In genomic region chr17:57337996-57338395, GRCm38 (mm10) we compare ENCODE assay signal across 19 mouse cellular contexts. TPM values are rescaled to one million over a fixed set of nuclear protein-coding genes. Genes with fewer than 3 reads are reported as not detected.
DNase-seq lines count a peak whose midpoint lies in the region; ATAC-seq and TF ChIP-seq lines count a peak whose summit lies in the region.
"Had no signal": no experiment of that assay in that cellular context is flagged by ENCODE, and none has a peak within 500 bp of the region (broad histone marks: within the 10 kb centered on the region; RNA-seq: fewer than 3 reads in every experiment).

No protein-coding gene starts in this region.

- no peaks in the 10 kb centered on the region for H3K27me3 ChIP-seq in lung, embryonic 14.5 days (ENCODE audit: insufficient read depth, low read length)
- H3K27me3 ChIP-seq: forebrain, embryonic 13.5 days had no signal

- no peak overlapping the region for H3K4me3 ChIP-seq in lung, embryonic 14.5 days (ENCODE audit: low read depth, low read length)
- no peak overlapping the region for H3K4me3 ChIP-seq in lung, adult 2 months (replicated peaks; ENCODE audit: extremely low read depth, low read depth, low read length)
- no peak overlapping the region for H3K4me3 ChIP-seq in gastrocnemius, adult 2 months
- H3K4me3 ChIP-seq: forebrain, embryonic 13.5 days; heart, adult 2 months had no signal

- ATAC-seq in lung, embryonic 14.5 days (ENCODE audit: insufficient read depth): no peak
- ATAC-seq in CD4-positive, CD25-positive, alpha-beta regulatory T cell, adult 4 months: peak; percentile 33
- peak; percentile 20 to 23; a peak in 1 of 4 replicates for ATAC-seq in hematopoietic stem cell, adult 5-6 weeks (replicated peaks in 1 of 2; ENCODE audit: insufficient read depth in 1 of 2, low FRiP score in 2 of 2, low TSS enrichment in 1 of 2, low read depth in 1 of 2, poor library complexity in 2 of 2, severe bottlenecking in 2 of 2)
- ATAC-seq: forebrain, embryonic 13.5 days; midbrain, embryonic 16.5 days had no signal

- TF ChIP-seq CTCF in lung, embryonic 14.5 days (IDR thresholded peaks at IDR 0.05; ENCODE audit: low read depth): no peak
- TF ChIP-seq CTCF in lung, adult 2 months (IDR thresholded peaks at IDR 0.05; ENCODE audit: insufficient read depth, low read length): no peak
- TF ChIP-seq CTCF in gastrocnemius, adult 2 months (IDR thresholded peaks at IDR 0.05): no peak

- H3K4me1 ChIP-seq in lung, embryonic 14.5 days (ENCODE audit: insufficient read depth): no peaks in the 10 kb centered on the region
- no peaks in the 10 kb centered on the region for H3K4me1 ChIP-seq in lung, adult 2 months (ENCODE audit: control insufficient read depth, insufficient read depth, low read length)
- H3K4me1 ChIP-seq: forebrain, embryonic 13.5 days had no signal

- H3K4me2 ChIP-seq in lung, embryonic 14.5 days: no peak overlapping the region
- H3K4me2 ChIP-seq: forebrain, embryonic 13.5 days; liver, embryonic 11.5 days had no signal

- intact Hi-C loops in gastrocnemius, adult 2 months (cut with DNase I): no loop called here
- intact Hi-C loops in left cerebral cortex, postnatal 36 days (cut with DNase I): loop anchor here (10.0 kb wide), 1 partner anchor 533 kb away; no protein-coding TSS in a partner anchor

- H3K27ac ChIP-seq in lung, embryonic 14.5 days (ENCODE audit: low read depth): no peak overlapping the region
- H3K27ac ChIP-seq in gastrocnemius, adult 2 months: no peak overlapping the region
- H3K27ac ChIP-seq: forebrain, embryonic 13.5 days; heart, adult 2 months had no signal

- H3K9me3 ChIP-seq in lung, embryonic 14.5 days (ENCODE audit: low read depth, low read length): no peaks in the 10 kb centered on the region
- H3K9me3 ChIP-seq: forebrain, embryonic 13.5 days had no signal

- no peaks in the 10 kb centered on the region for H3K36me3 ChIP-seq in lung, embryonic 14.5 days (ENCODE audit: insufficient read depth)
- H3K36me3 ChIP-seq: G1E had no signal

- peak; percentile 6 for DNase-seq in lung, embryonic 14.5 days
- DNase-seq in lung, adult 2 months: no peak
- peak; percentile 41 for DNase-seq in naive thymus-derived CD4-positive, alpha-beta T cell, adult 2 months (ENCODE audit: low read depth)
- DNase-seq in gastrocnemius, adult 2 months: no peak
- no peak for DNase-seq in left cerebral cortex, postnatal 36 days (ENCODE audit: low spot score in 2 of 2)
- no peak for DNase-seq in urinary bladder, postnatal 10 days (ENCODE audit: low spot score)
- DNase-seq: cerebellum, postnatal 10 days; gastrocnemius, postnatal 10 days; heart, adult 2 months; kidney, adult 18-20 months; right cerebral cortex, postnatal 25 days; thymus, postnatal 14 days had no signal

- no peak overlapping the region for H3K9ac ChIP-seq in lung, embryonic 14.5 days
- H3K9ac ChIP-seq: forebrain, embryonic 13.5 days had no signal

- 83% methylated on average over 10 of the region's 10 CpGs for WGBS in lung, embryonic 14.5 days
- WGBS in lung, adult 2 months: 72% methylated on average over 10 of the region's 10 CpGs

- no peak for TF ChIP-seq POLR2A in lung, adult 2 months (IDR thresholded peaks at IDR 0.05; ENCODE audit: borderline replicate concordance, extremely low read depth, low read depth, low read length)

RNA-seq across cellular contexts. Expression of gene Adgre1, which starts 20.5 kb away (rescaled TPM):
- 5.6 and 6.2 TPM in 2 replicates for polyA plus RNA-seq in lung, embryonic 14.5 days (2014; fragmentation: Nextera tagmentation; extraction: Ambion mirVana)
- 10.6 and 16.9 TPM in 2 replicates for polyA plus RNA-seq in lung, adult 2 months (2012; rRNA removed)
- polyA plus RNA-seq in CD4-positive, CD25-positive, alpha-beta regulatory T cell, adult 4 months (2017; shearing (Covaris generic)): 1 to 10 TPM in 1 of 2 experiments, under 1 TPM in 1; 0.79 to 2.9 TPM
- 3.5 and 5.6 TPM in 2 replicates for total RNA-seq in hematopoietic stem cell, adult 5-6 weeks (2017)
- total RNA-seq in gastrocnemius, adult 2 months (2021): 1 to 10 TPM; 2.4 to 3.2 TPM
- total RNA-seq in left cerebral cortex, postnatal 36 days (2021): 1 to 10 TPM; 5.1 to 5.9 TPM
- total RNA-seq: megakaryocyte-erythroid progenitor cell, adult 5-6 weeks had no signal

RNA-seq across cellular contexts. Expression of gene Vav1, which starts 59.1 kb away (rescaled TPM):
- polyA plus RNA-seq in lung, embryonic 14.5 days (2014; fragmentation: Nextera tagmentation; extraction: Ambion mirVana): 2.7 TPM in 2 replicates
- polyA plus RNA-seq in lung, adult 2 months (2012; rRNA removed): 8.2 and 12.3 TPM in 2 replicates
- 100 to 1,000 TPM in 1 of 2 experiments, 10 to 100 TPM in 1; 88.9 to 130 TPM for polyA plus RNA-seq in CD4-positive, CD25-positive, alpha-beta regulatory T cell, adult 4 months (2017; shearing (Covaris generic))
- total RNA-seq in hematopoietic stem cell, adult 5-6 weeks (2017): 238 and 297 TPM in 2 replicates
- total RNA-seq in gastrocnemius, adult 2 months (2021): under 1 TPM; 0.46 to 0.56 TPM
- 1 to 10 TPM; 3.7 to 4.7 TPM for total RNA-seq in left cerebral cortex, postnatal 36 days (2021)

Comparison
In these comparisons a context has a peak if more than half of its experiments do, and no peak if none do; other contexts are left out.
1. DNase-seq: peak in lung, embryonic 14.5 days (single experiment) and naive thymus-derived CD4-positive, alpha-beta T cell, adult 2 months (single experiment); none in lung, adult 2 months (single experiment), gastrocnemius, adult 2 months (single experiment), left cerebral cortex, postnatal 36 days (0 of 2) and urinary bladder, postnatal 10 days (single experiment).
2. RNA of gene Vav1, which starts 59.1 kb away (total RNA-seq): 238 to 297 TPM in hematopoietic stem cell, adult 5-6 weeks; 3.7 to 4.7 TPM in left cerebral cortex, postnatal 36 days and 0.46 to 0.56 TPM in gastrocnemius, adult 2 months; every median in the first group is over 10 times any median in the second.